Mouse (Mus musculus): Measurements from ENCODE around the gene C2cd4c. TPM values are rescaled to one million over a fixed set of nuclear protein-coding genes. Genes with fewer than 3 reads are reported as not detected.

The C2cd4c gene
- polyA plus RNA-seq (2015; fragmentation: Illumina TruSeq; extraction: RNeasy Lipid Tissue Mini Kit (QIAGEN cat#74804); ENCODE audit: insufficient read depth, low read depth, low replicate concordance), result 0.61 TPM

GRCm38 (mm10) chr10:79613578-79614304, at the start of gene C2cd4c:
C2cd4c (minus strand) TSS chr10:79614025.

GRCm38 (mm10) chr10:79645711-79646110, 31.9 kb upstream of the C2cd4c start, which contains the start of gene Odf3l2:
Odf3l2 (minus strand) TSS chr10:79645738.

DNA sequence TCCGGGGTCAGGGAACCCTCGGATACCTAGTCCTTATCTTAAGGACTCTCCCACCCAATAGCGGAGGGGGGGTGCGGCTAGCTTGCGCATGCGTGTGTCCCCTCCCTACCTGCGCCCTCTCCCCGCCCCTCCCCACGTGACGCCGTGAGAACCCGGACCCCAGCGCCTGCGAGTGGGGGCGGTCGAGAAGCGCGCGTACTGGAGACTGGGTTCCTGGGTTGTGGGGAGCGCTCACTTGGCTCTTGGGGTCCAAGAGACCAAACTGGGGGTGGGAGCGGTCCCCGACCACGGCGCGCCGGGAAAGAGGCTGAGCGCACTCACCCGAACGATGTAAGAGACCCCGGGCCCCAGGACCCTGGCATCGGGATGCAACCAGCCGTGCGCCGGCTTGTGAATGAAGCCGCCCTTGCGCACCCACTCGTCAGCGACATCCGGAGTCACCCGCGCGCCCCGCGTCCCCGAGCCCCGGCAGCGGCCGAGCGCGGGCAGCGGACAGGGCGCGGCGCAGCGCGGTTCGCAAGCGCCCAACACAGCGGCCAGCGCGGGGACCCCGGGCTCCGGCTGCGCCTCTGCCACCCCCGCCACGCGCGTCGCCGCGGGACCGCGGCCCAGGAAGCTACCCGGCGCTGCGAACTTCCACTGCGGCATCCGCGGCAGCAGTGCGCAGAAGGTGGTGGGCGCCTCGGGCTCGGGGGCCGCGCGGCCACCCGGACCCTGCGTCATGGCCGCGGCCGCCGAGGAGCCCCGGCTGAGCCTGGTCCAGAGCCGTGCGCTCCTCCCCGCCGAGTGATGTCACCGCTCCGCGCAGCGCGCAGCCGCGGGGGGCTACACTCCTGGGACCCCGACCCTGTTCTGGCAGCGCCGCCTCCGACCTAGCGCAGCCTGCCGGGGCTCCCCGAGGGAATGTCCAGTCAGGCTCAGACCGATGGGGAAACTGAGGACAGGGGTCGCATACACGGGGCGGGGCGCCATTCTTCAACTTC, 23.6 kb upstream of the C2cd4c start, which contains the start of gene Shc2:
Gene Shc2, minus strand, starts transcription at position 791 of the 983 bp plus-strand sequence.

DNA sequence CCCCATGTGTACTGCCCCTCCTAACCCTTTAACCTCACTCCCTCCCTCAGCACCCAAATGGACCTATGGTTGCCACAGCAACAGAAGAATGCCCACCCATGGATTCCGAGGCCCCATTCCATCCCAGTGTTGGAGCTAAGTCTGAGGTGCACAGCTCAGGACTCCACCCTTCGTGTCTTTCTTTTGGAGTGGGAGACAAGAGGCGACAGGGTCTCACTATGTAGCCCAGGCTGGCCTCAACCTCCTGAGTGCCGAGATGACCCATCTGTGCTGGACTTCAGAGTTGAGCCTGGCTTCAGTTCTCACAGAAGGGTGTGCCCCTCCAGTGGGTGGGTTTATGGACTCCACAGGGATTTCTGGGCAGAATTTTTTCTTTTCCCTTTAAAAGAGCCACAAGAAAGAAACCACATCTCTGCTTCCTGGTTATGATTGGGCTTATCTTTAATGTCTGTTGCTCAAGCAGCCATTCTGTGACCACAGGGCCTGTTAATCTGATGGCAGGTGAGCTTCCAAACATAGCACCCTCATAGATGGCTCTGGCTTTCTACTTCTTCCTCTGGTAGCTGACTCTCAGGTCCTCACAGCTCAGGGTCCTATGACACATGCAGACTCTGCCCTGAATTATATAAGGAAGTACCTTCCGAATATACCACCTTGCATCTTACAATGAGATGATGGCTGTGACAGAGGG, 26.6 kb downstream of the C2cd4c start, which contains the start of gene Theg:
Gene Theg, minus strand, starts transcription at position 271 of the 691 bp plus-strand sequence.

Other genes starting within 250 kb of the C2cd4c start
- gene Vmn2r83, start 145.3 kb downstream of the C2cd4c start, polyA plus RNA-seq (2015; fragmentation: Illumina TruSeq; extraction: RNeasy Lipid Tissue Mini Kit (QIAGEN cat#74804); ENCODE audit: insufficient read depth, low read depth, low replicate concordance), result not detected
- gene Plpp2, start 80.2 kb downstream of the C2cd4c start, polyA plus RNA-seq (2015; fragmentation: Illumina TruSeq; extraction: RNeasy Lipid Tissue Mini Kit (QIAGEN cat#74804); ENCODE audit: insufficient read depth, low read depth, low replicate concordance), result 7.3 TPM
- 10.7 TPM for gene Mier2, start 58.8 kb downstream of the C2cd4c start, polyA plus RNA-seq (2015; fragmentation: Illumina TruSeq; extraction: RNeasy Lipid Tissue Mini Kit (QIAGEN cat#74804); ENCODE audit: insufficient read depth, low read depth, low replicate concordance)
- not detected for gene Theg, start 26.7 kb downstream of the C2cd4c start, polyA plus RNA-seq (2015; fragmentation: Illumina TruSeq; extraction: RNeasy Lipid Tissue Mini Kit (QIAGEN cat#74804); ENCODE audit: insufficient read depth, low read depth, low replicate concordance)
- 3.3 TPM for gene Shc2, start 23.9 kb upstream of the C2cd4c start, polyA plus RNA-seq (2015; fragmentation: Illumina TruSeq; extraction: RNeasy Lipid Tissue Mini Kit (QIAGEN cat#74804); ENCODE audit: insufficient read depth, low read depth, low replicate concordance)
- not detected for gene Odf3l2, start 31.7 kb upstream of the C2cd4c start, polyA plus RNA-seq (2015; fragmentation: Illumina TruSeq; extraction: RNeasy Lipid Tissue Mini Kit (QIAGEN cat#74804); ENCODE audit: insufficient read depth, low read depth, low replicate concordance)
- not detected for gene Madcam1, start 50.5 kb upstream of the C2cd4c start, polyA plus RNA-seq (2015; fragmentation: Illumina TruSeq; extraction: RNeasy Lipid Tissue Mini Kit (QIAGEN cat#74804); ENCODE audit: insufficient read depth, low read depth, low replicate concordance)
- 4.6 TPM for gene Tpgs1, start 55.3 kb upstream of the C2cd4c start, polyA plus RNA-seq (2015; fragmentation: Illumina TruSeq; extraction: RNeasy Lipid Tissue Mini Kit (QIAGEN cat#74804); ENCODE audit: insufficient read depth, low read depth, low replicate concordance)
- 47.7 TPM for gene Cdc34, start 68.2 kb upstream of the C2cd4c start, polyA plus RNA-seq (2015; fragmentation: Illumina TruSeq; extraction: RNeasy Lipid Tissue Mini Kit (QIAGEN cat#74804); ENCODE audit: insufficient read depth, low read depth, low replicate concordance)
- gene Gzmm, start 75.0 kb upstream of the C2cd4c start, polyA plus RNA-seq (2015; fragmentation: Illumina TruSeq; extraction: RNeasy Lipid Tissue Mini Kit (QIAGEN cat#74804); ENCODE audit: insufficient read depth, low read depth, low replicate concordance), result 0.74 TPM
- 168 TPM for gene Bsg, start 90.5 kb upstream of the C2cd4c start, polyA plus RNA-seq (2015; fragmentation: Illumina TruSeq; extraction: RNeasy Lipid Tissue Mini Kit (QIAGEN cat#74804); ENCODE audit: insufficient read depth, low read depth, low replicate concordance)
- gene Hcn2, start 102.6 kb upstream of the C2cd4c start, polyA plus RNA-seq (2015; fragmentation: Illumina TruSeq; extraction: RNeasy Lipid Tissue Mini Kit (QIAGEN cat#74804); ENCODE audit: insufficient read depth, low read depth, low replicate concordance), result 0.83 TPM
- 29.7 TPM for gene Polrmt, start 132.6 kb upstream of the C2cd4c start, polyA plus RNA-seq (2015; fragmentation: Illumina TruSeq; extraction: RNeasy Lipid Tissue Mini Kit (QIAGEN cat#74804); ENCODE audit: insufficient read depth, low read depth, low replicate concordance)
- not detected for gene Fgf22, start 141.1 kb upstream of the C2cd4c start, polyA plus RNA-seq (2015; fragmentation: Illumina TruSeq; extraction: RNeasy Lipid Tissue Mini Kit (QIAGEN cat#74804); ENCODE audit: insufficient read depth, low read depth, low replicate concordance)
- 22.3 TPM for gene Rnf126, start 152.9 kb upstream of the C2cd4c start, polyA plus RNA-seq (2015; fragmentation: Illumina TruSeq; extraction: RNeasy Lipid Tissue Mini Kit (QIAGEN cat#74804); ENCODE audit: insufficient read depth, low read depth, low replicate concordance)
- 7.2 TPM for gene Fstl3, start 163.2 kb upstream of the C2cd4c start, polyA plus RNA-seq (2015; fragmentation: Illumina TruSeq; extraction: RNeasy Lipid Tissue Mini Kit (QIAGEN cat#74804); ENCODE audit: insufficient read depth, low read depth, low replicate concordance)
- not detected for gene Prss57, start 176.9 kb upstream of the C2cd4c start, polyA plus RNA-seq (2015; fragmentation: Illumina TruSeq; extraction: RNeasy Lipid Tissue Mini Kit (QIAGEN cat#74804); ENCODE audit: insufficient read depth, low read depth, low replicate concordance)
- gene Palm, start 179.5 kb upstream of the C2cd4c start, polyA plus RNA-seq (2015; fragmentation: Illumina TruSeq; extraction: RNeasy Lipid Tissue Mini Kit (QIAGEN cat#74804); ENCODE audit: insufficient read depth, low read depth, low replicate concordance), result 13.2 TPM
- 1.3 TPM for gene Misp, start 207.0 kb upstream of the C2cd4c start, polyA plus RNA-seq (2015; fragmentation: Illumina TruSeq; extraction: RNeasy Lipid Tissue Mini Kit (QIAGEN cat#74804); ENCODE audit: insufficient read depth, low read depth, low replicate concordance)
- gene Ptbp1, start 240.4 kb upstream of the C2cd4c start, polyA plus RNA-seq (2015; fragmentation: Illumina TruSeq; extraction: RNeasy Lipid Tissue Mini Kit (QIAGEN cat#74804); ENCODE audit: insufficient read depth, low read depth, low replicate concordance), result 39.5 TPM